Mouse (Mus musculus) MEL (cell line): ENCODE results near the gene Tmtc1.

Source experiments
- CTCF ChIP-seq, 3 experiments: IDR thresholded peaks in 2 of 3; conservative IDR thresholded peaks in 1 of 3; 2 replicates each; pipeline ENCODE4 v1.5.1; 2011 to 2012; ENCODE audit warnings: low read length in 3 of 3, low read depth in 2 of 3, mild to moderate bottlenecking in 2 of 3, improper control_type of control experiment in 1 of 3, inconsistent platforms in 1 of 3, mixed read lengths in 1 of 3, moderate library complexity in 1 of 3; ENCODE audit not compliant: control insufficient read depth in 1 of 3, insufficient read depth in 1 of 3, poor library complexity in 1 of 3, severe bottlenecking in 1 of 3
- GATA1 ChIP-seq: IDR thresholded peaks from 2 replicates; pipeline ENCODE4 v1.6.1; 2011; ENCODE audit warnings: low read depth, low read length, improper control_type of control experiment
- MAFK ChIP-seq: IDR thresholded peaks from 2 replicates; pipeline ENCODE4 v1.6.1; 2011; ENCODE audit warnings: low read depth, mild to moderate bottlenecking, low read length, improper control_type of control experiment, borderline replicate concordance
- MAX ChIP-seq: IDR thresholded peaks from 2 replicates; pipeline ENCODE4 v1.6.1; 2011; ENCODE audit warnings: low read length, improper control_type of control experiment
- TBP ChIP-seq: IDR thresholded peaks from 2 replicates; pipeline ENCODE4 v1.8.0; 2011; ENCODE audit warnings: low read depth, low read length, improper control_type of control experiment

GRCm38 (mm10) chr6:148478350-148478749 lies 34.2 kb upstream of the Tmtc1 start:
- TF ChIP-seq CTCF (IDR thresholded peaks at IDR 0.05 in 2 of 3, conservative IDR thresholded peaks at IDR 0.05 in 1 of 3; ENCODE audit: control insufficient read depth in 1 of 3, insufficient read depth in 1 of 3, low read depth in 2 of 3, low read length in 3 of 3, poor library complexity in 1 of 3, severe bottlenecking in 1 of 3) (no peak), TBP (no peak), GATA1 (no peak), MAX (no peak), MAFK (no peak)
